Mouse (Mus musculus): ENCODE results near the gene 6430548M08Rik. TPM values are rescaled to one million over a fixed set of nuclear protein-coding genes. Genes with fewer than 3 reads are reported as not detected.

6430548M08Rik gene
- polyA plus RNA-seq, 2 experiments, result 0.83 to 2.5 TPM

GRCm38 (mm10) chr8:120135687-120136086 lies 21.7 kb downstream of the 6430548M08Rik start:
- DNase-seq (ENCODE audit: low read depth in 3 of 3, low spot score in 3 of 3), result no peak

DNA sequence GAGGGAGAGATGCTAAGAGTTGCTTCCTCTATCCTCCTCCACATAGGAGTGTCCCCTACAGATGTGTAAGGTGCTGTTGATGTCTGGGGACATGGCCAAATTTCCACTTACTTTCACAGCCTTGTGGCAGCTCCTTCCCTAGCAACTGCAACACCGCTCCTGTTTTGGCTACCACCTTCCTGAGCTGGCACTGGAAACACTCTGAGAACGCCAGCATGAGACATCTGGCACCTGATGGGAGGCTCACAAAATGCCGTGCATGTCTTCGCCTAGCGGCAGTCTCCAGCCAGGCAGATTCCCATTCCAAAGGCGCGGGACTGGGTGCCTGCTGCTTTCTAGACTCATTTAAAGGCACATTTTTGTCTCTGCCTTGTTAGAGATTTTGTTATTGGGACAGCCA lies 22.7 kb downstream of the 6430548M08Rik start:
- WGBS (ENCODE audit: insufficient replicate concordance), result 69% methylated on average over 7 of the region's 7 CpGs
- Histone ChIP-seq H3K9me3 (ENCODE audit: control insufficient read depth, low read length) (no peaks in the 10 kb centered on the region), H3K4me1 (replicated peaks; ENCODE audit: control insufficient read depth in 2 of 2, insufficient read depth in 2 of 2, low read length in 1 of 2) (no peaks in the 10 kb centered on the region), H3K4me2 (ENCODE audit: low read depth) (no peak overlapping the region), H3K27me3 (ENCODE audit: control insufficient read depth, insufficient read depth, low read length) (no peaks in the 10 kb centered on the region), H3K9ac (replicated peaks) (no peak overlapping the region), H3K4me3 (ENCODE audit: insufficient read depth in 1 of 2, low read depth in 2 of 2, low read length in 2 of 2) (no peak overlapping the region), H3K27ac (no peak overlapping the region), H3K36me3 (replicated peaks; ENCODE audit: control insufficient read depth, insufficient read depth, low read depth) (no peaks in the 10 kb centered on the region)
- no peak for ATAC-seq (ENCODE audit: insufficient read depth)
- TF ChIP-seq EP300 (IDR thresholded peaks at IDR 0.05; ENCODE audit: low read depth) (no peak), CTCF (IDR thresholded peaks at IDR 0.05; ENCODE audit: low read depth) (no peak)
- DNase-seq (ENCODE audit: low read depth in 3 of 3, low spot score in 3 of 3), result no peak

More at GRCm38 (mm10) chr8:120135687-120136086, 21.7 kb downstream of the 6430548M08Rik start:
- TF ChIP-seq EP300 (IDR thresholded peaks at IDR 0.05; ENCODE audit: low read depth), result no peak
- no peak for TF ChIP-seq CTCF (IDR thresholded peaks at IDR 0.05; ENCODE audit: low read depth)
- Histone ChIP-seq H3K4me2 (ENCODE audit: low read depth) (no peak overlapping the region), H3K4me3 (ENCODE audit: insufficient read depth in 1 of 2, low read depth in 2 of 2, low read length in 2 of 2) (no peak overlapping the region), H3K27ac (no peak overlapping the region), H3K9ac (replicated peaks) (no peak overlapping the region), H3K36me3 (replicated peaks; ENCODE audit: control insufficient read depth, insufficient read depth, low read depth) (no peaks in the 10 kb centered on the region), H3K4me1 (replicated peaks; ENCODE audit: control insufficient read depth in 2 of 2, insufficient read depth in 2 of 2, low read length in 1 of 2) (no peaks in the 10 kb centered on the region), H3K9me3 (ENCODE audit: control insufficient read depth, low read length) (no peaks in the 10 kb centered on the region), H3K27me3 (ENCODE audit: control insufficient read depth, insufficient read depth, low read length) (no peaks in the 10 kb centered on the region)
- no peak for ATAC-seq (ENCODE audit: insufficient read depth)
- 57% methylated on average over 7 of the region's 7 CpGs for WGBS (ENCODE audit: insufficient replicate concordance)

DNA sequence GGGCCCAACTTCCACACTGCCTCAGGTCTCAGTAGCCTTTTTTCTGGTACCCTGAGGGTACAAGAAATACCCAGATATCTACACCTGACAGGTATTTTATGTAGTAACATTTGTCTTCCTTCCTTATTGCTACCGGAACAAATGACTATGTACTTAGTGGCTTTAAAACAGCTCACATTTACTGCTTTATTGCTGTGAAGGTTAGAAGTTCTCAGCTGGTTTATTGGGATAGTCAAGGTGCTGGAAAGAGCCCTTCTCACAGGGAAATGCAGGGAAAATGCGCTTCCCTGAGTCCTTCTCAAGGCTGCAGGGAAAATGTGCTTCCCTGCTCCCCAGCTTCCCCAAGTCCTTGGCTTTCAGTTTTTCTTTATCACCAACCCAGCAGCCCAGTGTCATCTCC lies 25.0 kb downstream of the 6430548M08Rik start:
- Histone ChIP-seq H3K4me1 (replicated peaks; ENCODE audit: control insufficient read depth in 2 of 2, insufficient read depth in 2 of 2, low read length in 1 of 2) (no peaks in the 10 kb centered on the region), H3K4me3 (ENCODE audit: insufficient read depth in 1 of 2, low read depth in 2 of 2, low read length in 2 of 2) (no peak overlapping the region), H3K27me3 (ENCODE audit: control insufficient read depth, insufficient read depth, low read length) (no peaks in the 10 kb centered on the region), H3K36me3 (replicated peaks; ENCODE audit: control insufficient read depth, insufficient read depth, low read depth) (no peaks in the 10 kb centered on the region), H3K27ac (no peak overlapping the region), H3K9me3 (ENCODE audit: control insufficient read depth, low read length) (no peaks in the 10 kb centered on the region), H3K4me2 (ENCODE audit: low read depth) (no peak overlapping the region), H3K9ac (replicated peaks) (no peak overlapping the region)
- ATAC-seq (ENCODE audit: insufficient read depth) (no peak), DNase-seq (ENCODE audit: low read depth in 3 of 3, low spot score in 3 of 3) (no peak)
- TF ChIP-seq CTCF (IDR thresholded peaks at IDR 0.05; ENCODE audit: low read depth) (no peak), EP300 (IDR thresholded peaks at IDR 0.05; ENCODE audit: low read depth) (no peak)
- WGBS (ENCODE audit: insufficient replicate concordance), result 75% methylated on average over 2 of the region's 2 CpGs

DNA sequence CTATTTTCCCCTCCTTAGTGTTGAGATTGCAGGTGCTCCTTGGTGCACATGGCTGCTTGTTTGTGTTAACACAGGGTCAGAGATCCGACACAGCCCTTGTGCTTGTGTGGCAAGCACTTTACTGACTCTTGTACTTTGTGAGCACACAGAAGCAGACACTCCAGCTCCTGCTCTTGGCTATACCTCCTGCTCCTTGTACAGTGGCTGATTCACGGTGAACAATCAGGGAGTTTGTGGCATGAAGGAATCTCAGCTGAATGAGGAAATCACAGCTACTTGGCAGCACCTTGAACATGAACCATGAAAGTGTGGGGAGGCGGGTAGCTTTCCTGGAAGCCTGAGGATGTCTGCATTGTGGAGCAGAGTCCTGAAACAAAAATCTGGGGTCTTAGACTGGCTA lies 26.8 kb downstream of the 6430548M08Rik start:
- TF ChIP-seq CTCF (IDR thresholded peaks at IDR 0.05; ENCODE audit: low read depth), result no peak
- TF ChIP-seq EP300 (IDR thresholded peaks at IDR 0.05; ENCODE audit: low read depth), result no peak
- no peaks in the 10 kb centered on the region for H3K4me1 ChIP-seq (replicated peaks; ENCODE audit: control insufficient read depth in 2 of 2, insufficient read depth in 2 of 2, low read length in 1 of 2)
- H3K27ac ChIP-seq, result no peak overlapping the region
- ATAC-seq (ENCODE audit: insufficient read depth) (no peak), DNase-seq (ENCODE audit: low read depth in 3 of 3, low spot score in 3 of 3) (no peak)
- H3K9me3 ChIP-seq (ENCODE audit: control insufficient read depth, low read length), result no peaks in the 10 kb centered on the region
- 50% methylated on average over 3 of the region's 3 CpGs for WGBS (ENCODE audit: insufficient replicate concordance)
- no peak overlapping the region for H3K4me3 ChIP-seq (ENCODE audit: insufficient read depth in 1 of 2, low read depth in 2 of 2, low read length in 2 of 2)
- no peak overlapping the region for H3K4me2 ChIP-seq (ENCODE audit: low read depth)
- no peaks in the 10 kb centered on the region for H3K36me3 ChIP-seq (replicated peaks; ENCODE audit: control insufficient read depth, insufficient read depth, low read depth)
- H3K9ac ChIP-seq (replicated peaks), result no peak overlapping the region
- H3K27me3 ChIP-seq (ENCODE audit: control insufficient read depth, insufficient read depth, low read length), result no peaks in the 10 kb centered on the region

DNA sequence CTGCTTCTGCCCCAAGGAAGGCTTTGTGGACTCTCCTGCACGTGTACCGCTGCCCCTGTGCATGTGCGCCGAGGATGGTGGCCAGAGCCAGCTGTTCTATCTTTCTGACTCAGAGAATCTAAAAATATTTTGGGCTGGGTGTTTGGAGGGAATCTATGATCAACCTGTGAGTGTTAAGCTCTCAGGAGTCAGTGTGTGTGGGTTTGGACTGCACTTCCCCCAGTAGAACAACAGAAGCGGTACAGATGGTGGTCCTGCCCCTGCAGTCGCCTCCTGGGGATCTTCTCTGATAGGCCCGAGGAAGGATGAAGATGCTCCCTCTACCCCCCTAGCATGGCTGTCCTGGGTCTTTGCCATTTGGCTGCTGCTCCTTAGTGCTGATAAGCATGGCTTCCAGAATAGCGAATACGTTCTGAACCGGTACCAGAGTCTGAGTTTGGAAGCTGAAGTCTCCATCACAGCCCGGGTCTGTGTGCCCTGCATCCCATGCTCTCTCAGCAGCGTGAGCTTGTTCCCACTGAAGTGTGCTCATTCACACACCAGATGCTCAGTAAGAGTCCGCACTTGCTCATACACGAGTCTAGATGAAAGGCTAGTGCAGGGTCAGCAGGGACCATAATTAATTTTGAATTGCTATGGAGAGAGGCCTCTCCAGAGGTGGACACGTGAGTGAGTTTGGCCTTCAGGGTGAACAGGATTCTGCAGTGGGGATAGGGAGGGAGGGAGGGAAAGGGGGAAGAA lies 30.1 kb downstream of the 6430548M08Rik start:
- TF ChIP-seq CTCF (IDR thresholded peaks at IDR 0.05; ENCODE audit: low read depth) (no peak), EP300 (IDR thresholded peaks at IDR 0.05; ENCODE audit: low read depth) (no peak)
- no peak for ATAC-seq (ENCODE audit: insufficient read depth)
- no peak for DNase-seq (ENCODE audit: low read depth in 3 of 3, low spot score in 3 of 3)
- no peak overlapping the region for H3K9ac ChIP-seq (replicated peaks)
- no peak overlapping the region for H3K4me2 ChIP-seq (ENCODE audit: low read depth)
- 65% methylated on average over 15 of the region's 15 CpGs for WGBS (ENCODE audit: insufficient replicate concordance)
- no peak overlapping the region for H3K27ac ChIP-seq
- H3K36me3 ChIP-seq (replicated peaks; ENCODE audit: control insufficient read depth, insufficient read depth, low read depth), result no peaks in the 10 kb centered on the region
- H3K9me3 ChIP-seq (ENCODE audit: control insufficient read depth, low read length), result no peaks in the 10 kb centered on the region
- H3K4me3 ChIP-seq (ENCODE audit: insufficient read depth in 1 of 2, low read depth in 2 of 2, low read length in 2 of 2), result no peak overlapping the region
- H3K4me1 ChIP-seq (replicated peaks; ENCODE audit: control insufficient read depth in 2 of 2, insufficient read depth in 2 of 2, low read length in 1 of 2), result no peaks in the 10 kb centered on the region
- no peaks in the 10 kb centered on the region for H3K27me3 ChIP-seq (ENCODE audit: control insufficient read depth, insufficient read depth, low read length)
